Comparison of ENCODE assay signal across 8 mouse cellular contexts in genomic region chr6:108661890-108662289, GRCm38 (mm10). TPM values are rescaled to one million over a fixed set of nuclear protein-coding genes. Genes with fewer than 3 reads are reported as not detected.
DNase-seq lines count a peak whose midpoint lies in the region; ATAC-seq and TF ChIP-seq lines count a peak whose summit lies in the region.

No protein-coding gene starts in this region.

- TF ChIP-seq CTCF in lung, embryonic 14.5 days (IDR thresholded peaks at IDR 0.05; ENCODE audit: low read depth) = no peak
- no peak for TF ChIP-seq CTCF in olfactory bulb, adult 2 months (IDR thresholded peaks at IDR 0.05; ENCODE audit: insufficient read depth, low read depth, low read length)

- 35% methylated on average over 6 of the region's 6 CpGs for WGBS in lung, embryonic 14.5 days
- WGBS in forebrain, embryonic 10.5 days = 57% methylated on average over 6 of the region's 6 CpGs
- 47% methylated on average over 6 of the region's 6 CpGs for WGBS in intestine, embryonic 16.5 days
- WGBS in olfactory bulb, adult 2 months = 27% methylated on average over 6 of the region's 6 CpGs

- H3K27me3 ChIP-seq in lung, embryonic 14.5 days (ENCODE audit: insufficient read depth, low read length) = no peaks in the 10 kb centered on the region
- H3K27me3 ChIP-seq in forebrain, embryonic 10.5 days (ENCODE audit: poor library complexity, severe bottlenecking) = peaks cover 82% of the 10 kb centered on the region
- no peaks in the 10 kb centered on the region for H3K27me3 ChIP-seq in intestine, embryonic 16.5 days (replicated peaks; ENCODE audit: control insufficient read depth, insufficient read depth, low read length)

- peak overlapping the region; percentile 93 for H3K4me2 ChIP-seq in lung, embryonic 14.5 days
- H3K4me2 ChIP-seq in intestine, embryonic 16.5 days (ENCODE audit: low read depth, low read length) = peak overlapping the region; percentile 88

- peaks cover 15% of the 10 kb centered on the region for H3K36me3 ChIP-seq in lung, embryonic 14.5 days (ENCODE audit: insufficient read depth)
- H3K36me3 ChIP-seq in forebrain, embryonic 10.5 days (replicated peaks) = peaks cover 19% of the 10 kb centered on the region
- H3K36me3 ChIP-seq in intestine, embryonic 16.5 days (ENCODE audit: control insufficient read depth, insufficient read depth, low read length) = no peaks in the 10 kb centered on the region

- H3K27ac ChIP-seq in lung, embryonic 14.5 days (ENCODE audit: low read depth) = no peak overlapping the region
- H3K27ac ChIP-seq in forebrain, embryonic 10.5 days = no peak overlapping the region
- H3K27ac ChIP-seq in intestine, embryonic 16.5 days (ENCODE audit: low read length) = peak overlapping the region; percentile 95
- no peak overlapping the region; the same call in 1 of the 2 replicates for H3K27ac ChIP-seq in olfactory bulb, adult 2 months (ENCODE audit: insufficient read depth, low read depth, low read length)

- ATAC-seq in lung, embryonic 14.5 days (ENCODE audit: insufficient read depth) = no peak
- no peak for ATAC-seq in intestine, embryonic 16.5 days
- no peak for ATAC-seq in activated CD4-positive, CD25-positive, alpha-beta regulatory T cell, adult 4 months
- no peak for ATAC-seq in cerebellum, adult (ENCODE audit: insufficient number of reproducible peaks, low FRiP score, low TSS enrichment)

- no peak for DNase-seq in lung, embryonic 14.5 days
- no peak for DNase-seq in lung, postnatal 25 days (ENCODE audit: low spot score)
- DNase-seq in forebrain, embryonic 10.5 days (ENCODE audit: extremely low spot score, low spot score) = no peak
- DNase-seq in layer of hippocampus, postnatal 36 days = no peak

- no peaks in the 10 kb centered on the region for H3K9me3 ChIP-seq in lung, embryonic 14.5 days (ENCODE audit: low read depth, low read length)
- no peaks in the 10 kb centered on the region for H3K9me3 ChIP-seq in forebrain, embryonic 10.5 days
- no peaks in the 10 kb centered on the region for H3K9me3 ChIP-seq in intestine, embryonic 16.5 days (ENCODE audit: control insufficient read depth, low read length)

- H3K4me3 ChIP-seq in lung, embryonic 14.5 days (ENCODE audit: low read depth, low read length) = peak overlapping the region; percentile 43
- H3K4me3 ChIP-seq in forebrain, embryonic 10.5 days = peak overlapping the region; percentile 71; the same call in 1 of the 2 replicates
- peak overlapping the region; percentile 54 for H3K4me3 ChIP-seq in intestine, embryonic 16.5 days (ENCODE audit: low read length)
- peak overlapping the region; percentile 97 for H3K4me3 ChIP-seq in olfactory bulb, adult 2 months (ENCODE audit: insufficient read depth, low read depth, low read length)

- no peak overlapping the region for H3K9ac ChIP-seq in lung, embryonic 14.5 days
- H3K9ac ChIP-seq in intestine, embryonic 16.5 days (ENCODE audit: low read depth, low read length) = peak overlapping the region; percentile 85

- TF ChIP-seq POLR2A in olfactory bulb, adult 2 months (IDR thresholded peaks at IDR 0.05; ENCODE audit: insufficient read depth, low read depth, low read length) = no peak

- no peaks in the 10 kb centered on the region for H3K4me1 ChIP-seq in lung, embryonic 14.5 days (ENCODE audit: insufficient read depth)
- peaks cover 38% of the 10 kb centered on the region for H3K4me1 ChIP-seq in forebrain, embryonic 10.5 days
- H3K4me1 ChIP-seq in intestine, embryonic 16.5 days (ENCODE audit: control insufficient read depth, insufficient read depth, low read length) = peaks cover 28% of the 10 kb centered on the region
- peaks cover 27% of the 10 kb centered on the region for H3K4me1 ChIP-seq in olfactory bulb, adult 2 months (ENCODE audit: control insufficient read depth, insufficient read depth, low read length)

RNA-seq across cellular contexts. Expression of gene Bhlhe40, which starts 1.5 kb away (rescaled TPM):
- 8.8 and 12.1 TPM in 2 replicates for polyA plus RNA-seq in lung, embryonic 14.5 days (2014; fragmentation: Nextera tagmentation; extraction: Ambion mirVana)
- 3.1 and 3.2 TPM in 2 replicates for polyA plus RNA-seq in forebrain, embryonic 10.5 days (2016; fragmentation: Nextera tagmentation; extraction: Ambion mirVana)
- 60.7 and 77.0 TPM in 2 replicates for polyA plus RNA-seq in intestine, embryonic 16.5 days (2015; fragmentation: Nextera tagmentation; extraction: Ambion mirVana)
- not detected in 2 replicates for polyA plus RNA-seq in olfactory bulb, adult 2 months (2012; ENCODE audit: insufficient read depth, insufficient read length, low replicate concordance, missing spikeins)
- polyA plus RNA-seq in activated CD4-positive, CD25-positive, alpha-beta regulatory T cell, adult 4 months (2017; shearing (Covaris generic)) = 100 to 1,000 TPM in 1 of 2 experiments, 10 to 100 TPM in 1; 73.9 to 107 TPM
- 100 to 1,000 TPM in 1 of 2 experiments, 10 to 100 TPM in 1; 92.5 to 102 TPM for total RNA-seq in layer of hippocampus, postnatal 36 days (2021)

Comparison
In these comparisons a context has a peak if more than half of its experiments do, and no peak if none do; other contexts are left out.
1. H3K4me3 ChIP-seq: peak in every context shown above with its lines; median percentile 97 in olfactory bulb, adult 2 months; 71 in forebrain, embryonic 10.5 days; 54 in intestine, embryonic 16.5 days; 43 in lung, embryonic 14.5 days.